Mouse (Mus musculus) spleen, adult 18-20 months (tissue): Measurements from ENCODE around the gene Dnttip1.
"Not testable (repeated sequence)": the region's sequence is repeated elsewhere in the genome, so short reads cannot be mapped to it uniquely, and the experiment has no call there.

Experiments
- DNase-seq, 2 experiments: peaks; one replicate each; pipeline ENCODE4 v3.0.0; 2022; ENCODE audit warnings: mixed read lengths in 2 of 2

The Dnttip1 gene

GRCm38 (mm10) chr2:164745843-164746479 lies at the start of gene Dnttip1, which contains the start of gene Wfdc3:
TSS of gene Dnttip1 (plus strand) at chr2:164745983.
TSS of gene Wfdc3 (minus strand) at chr2:164745931.
- peak; percentile 87 to 95 for DNase-seq

GRCm38 (mm10) chr2:164698201-164698600 lies 47.6 kb upstream of the Dnttip1 start, which contains the start of gene Spint4:
TSS of gene Spint4 (plus strand) at chr2:164698501.
- no peak for DNase-seq

GRCm38 (mm10) chr2:164700959-164701358 lies 44.8 kb upstream of the Dnttip1 start:
- no peak for DNase-seq

GRCm38 (mm10) chr2:164701761-164702160 lies 44.0 kb upstream of the Dnttip1 start:
- no peak for DNase-seq

- no peak for DNase-seq
Measured at GRCm38 (mm10) chr2:164704235-164704634, 41.5 kb upstream of the Dnttip1 start.

- DNase-seq: no peak
Measured at GRCm38 (mm10) chr2:164705328-164705727, 40.5 kb upstream of the Dnttip1 start.

GRCm38 (mm10) chr2:164705991-164706390 lies 39.8 kb upstream of the Dnttip1 start:
- no peak for DNase-seq

GRCm38 (mm10) chr2:164715005-164715404 lies 30.8 kb upstream of the Dnttip1 start, which contains the start of gene Spint5:
TSS of gene Spint5 (plus strand) at chr2:164715305.
- DNase-seq: no peak

GRCm38 (mm10) chr2:164716194-164716786 lies 29.5 kb upstream of the Dnttip1 start:
- DNase-seq: not testable (repeated sequence)

- no peak for DNase-seq
Measured at GRCm38 (mm10) chr2:164723276-164723675, 22.5 kb upstream of the Dnttip1 start.

- peak; percentile 15 to 69 for DNase-seq
Measured at GRCm38 (mm10) chr2:164725895-164726619, 19.7 kb upstream of the Dnttip1 start.

- DNase-seq: no peak
Measured at GRCm38 (mm10) chr2:164731719-164732118, 14.1 kb upstream of the Dnttip1 start.

- no peak for DNase-seq
Measured at GRCm38 (mm10) chr2:164733259-164733658, 12.5 kb upstream of the Dnttip1 start.

GRCm38 (mm10) chr2:164734839-164735238 lies 10.9 kb upstream of the Dnttip1 start:
- DNase-seq: no peak

GRCm38 (mm10) chr2:164735446-164735845 lies 10.3 kb upstream of the Dnttip1 start:
- DNase-seq: no peak

- DNase-seq: no peak
Measured at GRCm38 (mm10) chr2:164737377-164738090, 8.2 kb upstream of the Dnttip1 start.

GRCm38 (mm10) chr2:164739876-164740275 lies 5.9 kb upstream of the Dnttip1 start:
- DNase-seq: no peak

GRCm38 (mm10) chr2:164744987-164745386 lies 796 bp upstream of the Dnttip1 start:
- no peak for DNase-seq

GRCm38 (mm10) chr2:164746693-164747092 lies 910 bp downstream of the Dnttip1 start:
- no peak for DNase-seq

- DNase-seq: no peak
Measured at GRCm38 (mm10) chr2:164748191-164748590, 2.4 kb downstream of the Dnttip1 start.

GRCm38 (mm10) chr2:164748991-164749390 lies 3.2 kb downstream of the Dnttip1 start:
- DNase-seq: no peak

GRCm38 (mm10) chr2:164752454-164752853 lies 6.7 kb downstream of the Dnttip1 start:
- no peak for DNase-seq

- no peak for DNase-seq
Measured at GRCm38 (mm10) chr2:164754105-164754504, 8.3 kb downstream of the Dnttip1 start.
